Mouse (Mus musculus) erythroblast, embryonic 14.5 days (primary cell): Measurements from ENCODE around the gene Pheta1. TPM values are rescaled to one million over a fixed set of nuclear protein-coding genes. Genes with fewer than 3 reads are reported as not detected.

Experiments
- H3K27me3 ChIP-seq: 2 replicates; pipeline ENCODE4 v1.6.1; 2012; ENCODE audit warnings: inconsistent platforms; ENCODE audit not compliant: control insufficient read depth
- H3K36me3 ChIP-seq: 2 replicates; pipeline ENCODE4 v1.6.1; 2012; ENCODE audit warnings: mild to moderate bottlenecking, inconsistent platforms; ENCODE audit not compliant: control insufficient read depth
- H3K4me1 ChIP-seq: 2 replicates; pipeline ENCODE4 v1.6.1; 2012; ENCODE audit warnings: inconsistent platforms; ENCODE audit not compliant: control insufficient read depth
- H3K4me3 ChIP-seq: replicated peaks from 2 replicates; pipeline ENCODE3; 2012; ENCODE audit warnings: moderate library complexity, mild to moderate bottlenecking, inconsistent platforms
- H3K9me3 ChIP-seq: 2 replicates; pipeline ENCODE4 v1.6.1; 2012; ENCODE audit warnings: low read length, inconsistent platforms, mixed read lengths; ENCODE audit not compliant: control insufficient read depth
- GATA1 ChIP-seq: IDR thresholded peaks from 2 replicates; pipeline ENCODE4 v1.6.1; 2012; ENCODE audit warnings: low read length, inconsistent platforms, mixed read lengths
- TAL1 ChIP-seq: IDR thresholded peaks from 3 replicates; pipeline ENCODE4 v1.6.1; 2012; ENCODE audit warnings: low read length, inconsistent platforms, mixed read lengths
- polyA plus RNA-seq: library from polyadenylated mRNA; stranded (reverse); fragments of >175 nt; gene quantifications from 2 replicates; pipeline ENCODE4 v1.2.3, GENCODE M21; 2012

Pheta1 gene
- polyA plus RNA-seq, 1 experiment: 0.17 TPM

DNA sequence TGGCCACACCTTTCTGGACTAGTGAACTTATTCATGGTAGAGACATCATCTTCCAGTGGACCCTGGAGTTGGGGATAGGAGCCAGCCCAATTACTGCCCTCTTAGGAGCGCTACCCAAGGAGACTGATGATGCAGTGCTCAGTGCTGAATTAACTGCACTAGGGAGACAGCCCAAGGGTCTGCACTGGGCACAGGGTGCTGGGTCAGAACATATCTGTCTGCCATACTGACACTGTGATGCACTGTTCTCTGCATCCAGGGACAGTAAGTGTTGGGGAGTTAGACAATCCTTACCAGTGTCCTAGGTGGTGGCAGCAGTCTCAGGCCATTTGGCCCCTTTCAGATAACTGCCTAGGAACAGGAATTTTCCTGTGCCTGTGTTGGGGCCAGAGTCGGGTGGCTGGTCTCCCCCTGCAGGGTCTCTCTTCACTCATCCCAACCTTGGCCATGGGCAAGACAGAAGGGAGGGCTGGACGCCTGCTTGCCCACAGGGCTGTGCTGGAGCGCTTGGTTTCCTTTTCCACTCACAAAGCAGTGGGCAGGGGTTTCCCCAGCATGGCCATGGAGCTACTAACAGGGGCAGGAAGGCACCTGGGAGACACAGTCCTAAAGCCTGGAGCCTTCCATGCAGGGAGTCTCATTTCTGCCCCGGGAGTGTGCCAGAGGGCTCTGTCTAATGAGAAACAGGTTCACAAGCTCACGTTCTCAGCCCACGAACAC lies 25.8 kb upstream of the Pheta1 start:
- Histone ChIP-seq H3K4me1 (peaks cover 3% of the 10 kb centered on the region; the same call in 1 of the 2 replicates), H3K36me3 (peaks cover 97% of the 10 kb centered on the region), H3K4me3 (no peak overlapping the region), H3K27me3 (no peaks in the 10 kb centered on the region), H3K9me3 (no peaks in the 10 kb centered on the region)
- TF ChIP-seq TAL1: no peak
- no peak for TF ChIP-seq GATA1

DNA sequence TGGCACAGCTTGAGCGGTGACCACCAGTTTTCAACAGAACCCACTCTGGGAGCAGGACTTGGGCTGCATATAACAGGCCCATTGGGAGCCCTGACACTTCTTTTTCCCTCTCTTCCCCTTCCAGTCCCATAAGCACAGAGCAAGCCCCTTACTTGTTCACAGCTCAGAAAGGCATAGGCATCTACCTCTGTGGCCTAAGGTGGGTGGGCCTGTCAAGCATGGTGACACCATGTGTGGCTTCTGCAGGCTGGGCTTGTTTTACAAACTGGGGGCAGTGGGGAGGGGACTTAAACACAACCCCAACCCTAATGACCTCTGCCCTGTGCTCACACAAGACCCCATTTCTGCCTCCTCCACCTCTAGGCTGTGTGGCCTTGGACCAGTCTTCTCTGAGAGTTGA lies 25.1 kb upstream of the Pheta1 start:
- TF ChIP-seq TAL1 (no peak), GATA1 (no peak)
- Histone ChIP-seq H3K4me1 (peaks cover 3% of the 10 kb centered on the region; the same call in 1 of the 2 replicates), H3K4me3 (no peak overlapping the region), H3K27me3 (no peaks in the 10 kb centered on the region), H3K36me3 (peaks cover 97% of the 10 kb centered on the region), H3K9me3 (peaks cover 4% of the 10 kb centered on the region)

DNA sequence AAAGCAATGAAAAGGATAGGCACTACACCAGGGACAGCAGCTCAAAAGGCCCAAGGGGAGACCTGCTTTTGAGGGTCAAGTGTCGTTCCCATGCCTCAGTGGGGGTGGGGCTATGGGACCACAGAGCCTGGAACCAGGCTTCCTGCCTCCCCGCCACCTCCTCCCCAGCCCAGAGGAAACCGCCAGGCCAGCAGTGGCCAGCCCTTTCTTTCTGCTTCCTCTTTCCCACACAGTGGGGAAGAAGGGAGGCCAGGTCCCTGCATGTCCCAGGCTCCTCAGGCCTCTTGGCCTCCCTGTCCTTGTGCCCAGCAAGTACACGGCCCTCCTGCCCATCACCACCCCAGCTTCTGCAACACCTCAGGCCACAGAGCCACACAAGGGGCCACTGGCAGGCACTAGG lies 24.7 kb upstream of the Pheta1 start:
- H3K4me1 ChIP-seq: peaks cover 3% of the 10 kb centered on the region; the same call in 1 of the 2 replicates

DNA sequence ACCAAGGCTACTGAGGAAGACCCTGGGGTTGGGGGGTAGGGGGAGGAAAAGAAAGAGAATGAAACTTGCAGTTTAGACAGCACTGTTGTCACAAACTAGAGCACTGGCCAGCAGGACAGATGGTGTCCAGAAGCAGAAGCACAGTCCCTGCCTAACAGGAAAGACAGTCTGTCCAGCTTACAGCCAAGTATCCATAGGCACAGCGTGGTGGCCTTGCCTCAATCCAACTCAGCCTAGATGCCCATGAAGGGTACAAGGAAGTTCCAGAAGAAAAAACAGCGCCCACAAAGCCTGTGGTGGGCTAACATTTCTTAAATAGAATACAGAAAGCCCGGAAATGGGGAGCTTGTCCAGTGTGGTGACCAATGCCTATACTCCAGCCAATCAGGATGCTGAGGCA lies 23.2 kb upstream of the Pheta1 start:
- Histone ChIP-seq H3K4me3 (no peak overlapping the region), H3K9me3 (peaks cover 7% of the 10 kb centered on the region), H3K27me3 (no peaks in the 10 kb centered on the region), H3K36me3 (peaks cover 88% of the 10 kb centered on the region), H3K4me1 (peaks cover 3% of the 10 kb centered on the region; the same call in 1 of the 2 replicates)
- TF ChIP-seq GATA1 (no peak), TAL1 (no peak)

More for the DNA sequence above, 24.7 kb upstream of the Pheta1 start:
- Histone ChIP-seq H3K27me3 (no peaks in the 10 kb centered on the region), H3K9me3 (peaks cover 7% of the 10 kb centered on the region), H3K4me3 (no peak overlapping the region), H3K36me3 (peaks cover 97% of the 10 kb centered on the region)
- no peak for TF ChIP-seq GATA1
- no peak for TF ChIP-seq TAL1

DNA sequence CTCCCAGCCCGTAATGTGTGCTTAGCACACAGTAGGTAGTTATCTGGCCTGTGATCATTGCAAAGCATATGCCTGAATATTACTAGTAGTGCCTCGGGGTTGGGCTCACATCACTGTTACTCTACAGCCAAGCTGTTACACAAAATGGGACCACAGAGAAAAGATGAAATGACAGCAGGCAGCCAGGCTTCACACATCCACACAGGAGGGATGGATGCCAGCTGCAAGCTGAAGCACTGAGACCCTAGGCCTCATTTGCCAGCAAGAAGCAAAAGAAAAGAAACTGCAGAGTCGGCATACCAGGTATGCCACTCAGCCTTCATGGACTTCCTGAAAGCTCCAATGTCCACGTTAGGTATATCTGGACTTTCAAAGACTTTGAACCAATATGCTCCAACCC lies 20.9 kb upstream of the Pheta1 start:
- H3K4me1 ChIP-seq: peaks cover 16% of the 10 kb centered on the region
- no peak for TF ChIP-seq TAL1
- TF ChIP-seq GATA1: no peak
- no peaks in the 10 kb centered on the region for H3K27me3 ChIP-seq
- peaks cover 88% of the 10 kb centered on the region for H3K36me3 ChIP-seq
- H3K9me3 ChIP-seq: peaks cover 7% of the 10 kb centered on the region
- H3K4me3 ChIP-seq: no peak overlapping the region

DNA sequence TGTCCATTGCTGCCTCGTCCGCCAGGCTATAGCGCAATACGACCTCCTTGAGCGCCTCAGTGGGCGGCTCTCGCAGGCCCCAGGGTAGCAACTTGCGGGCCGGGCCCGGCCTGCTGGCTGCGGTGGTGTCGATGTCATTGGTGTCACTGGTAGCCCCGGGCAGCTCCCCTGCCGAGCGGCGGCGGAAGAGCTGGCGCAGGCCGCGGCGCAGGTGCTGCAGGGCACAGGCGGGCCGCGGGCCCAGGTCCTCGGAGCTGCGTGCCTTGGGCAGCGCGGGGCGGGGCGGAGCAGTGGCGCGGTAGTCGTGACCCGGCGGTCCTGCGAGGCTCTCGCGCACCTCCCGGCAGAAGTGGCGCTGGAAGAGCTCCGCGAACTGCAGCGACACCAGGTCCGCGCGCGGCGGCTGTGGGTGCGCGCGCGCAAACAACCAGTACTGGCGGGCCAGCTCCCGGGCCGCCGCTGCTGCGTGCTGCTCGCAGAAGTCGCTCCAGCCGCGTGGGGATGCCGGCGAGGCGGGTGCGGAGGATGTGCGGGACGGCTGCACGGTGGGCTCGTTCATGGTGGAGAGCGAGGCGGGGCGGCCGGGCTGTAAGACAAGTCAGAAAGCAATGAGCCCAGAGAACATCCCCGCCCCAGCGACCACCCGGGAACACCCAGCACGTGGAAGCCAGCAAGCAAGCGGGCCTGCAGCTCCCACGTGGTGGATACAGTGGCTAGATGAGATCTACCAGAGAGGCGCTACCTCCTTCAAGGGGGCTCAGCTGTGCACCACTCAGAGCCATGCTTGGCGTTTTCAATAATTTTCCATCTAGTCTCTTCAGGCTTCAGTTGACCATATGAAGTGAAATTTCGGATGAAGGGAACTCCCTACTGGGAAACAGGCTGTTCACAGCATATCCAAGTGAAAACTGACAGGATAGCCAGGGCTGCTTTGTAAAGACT lies 20.0 kb upstream of the Pheta1 start:
- peaks cover 7% of the 10 kb centered on the region for H3K9me3 ChIP-seq
- no peak overlapping the region for H3K4me3 ChIP-seq
- peaks cover 24% of the 10 kb centered on the region for H3K4me1 ChIP-seq
- H3K36me3 ChIP-seq: peaks cover 79% of the 10 kb centered on the region
- H3K27me3 ChIP-seq: no peaks in the 10 kb centered on the region
- TF ChIP-seq GATA1 (no peak), TAL1 (no peak)

DNA sequence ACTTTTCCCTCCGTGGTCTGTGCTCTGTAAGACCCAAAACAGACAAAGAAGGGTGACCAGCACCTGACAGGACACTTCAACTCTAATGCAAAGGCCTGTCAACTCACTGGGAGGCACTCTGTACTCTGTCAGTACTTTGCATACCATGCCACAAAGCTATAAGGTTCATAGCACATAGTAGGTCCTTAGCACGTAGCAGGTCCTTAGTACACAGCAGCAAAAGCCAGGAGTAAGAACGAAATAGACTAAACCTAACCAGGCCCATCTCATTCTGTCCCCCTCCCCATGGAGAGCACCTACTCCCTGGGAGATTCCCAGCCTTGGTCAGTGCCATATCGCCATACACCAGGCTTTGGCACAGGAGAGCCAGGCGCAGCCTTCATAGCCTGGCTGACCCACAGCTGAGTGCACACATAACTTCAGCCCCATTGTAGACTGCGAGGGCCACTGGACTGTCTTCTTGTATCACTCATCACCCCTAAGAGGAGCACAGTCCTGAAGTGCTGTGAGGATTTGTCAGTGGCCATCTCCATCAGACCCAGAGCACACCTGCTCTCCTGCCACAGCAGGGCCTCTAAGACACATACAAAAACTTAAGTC lies 17.7 kb upstream of the Pheta1 start:
- peaks cover 45% of the 10 kb centered on the region for H3K4me1 ChIP-seq
- H3K4me3 ChIP-seq: no peak overlapping the region
- no peaks in the 10 kb centered on the region for H3K27me3 ChIP-seq
- TF ChIP-seq TAL1: no peak
- no peak for TF ChIP-seq GATA1
- H3K9me3 ChIP-seq: peaks cover 7% of the 10 kb centered on the region
- peaks cover 59% of the 10 kb centered on the region for H3K36me3 ChIP-seq

DNA sequence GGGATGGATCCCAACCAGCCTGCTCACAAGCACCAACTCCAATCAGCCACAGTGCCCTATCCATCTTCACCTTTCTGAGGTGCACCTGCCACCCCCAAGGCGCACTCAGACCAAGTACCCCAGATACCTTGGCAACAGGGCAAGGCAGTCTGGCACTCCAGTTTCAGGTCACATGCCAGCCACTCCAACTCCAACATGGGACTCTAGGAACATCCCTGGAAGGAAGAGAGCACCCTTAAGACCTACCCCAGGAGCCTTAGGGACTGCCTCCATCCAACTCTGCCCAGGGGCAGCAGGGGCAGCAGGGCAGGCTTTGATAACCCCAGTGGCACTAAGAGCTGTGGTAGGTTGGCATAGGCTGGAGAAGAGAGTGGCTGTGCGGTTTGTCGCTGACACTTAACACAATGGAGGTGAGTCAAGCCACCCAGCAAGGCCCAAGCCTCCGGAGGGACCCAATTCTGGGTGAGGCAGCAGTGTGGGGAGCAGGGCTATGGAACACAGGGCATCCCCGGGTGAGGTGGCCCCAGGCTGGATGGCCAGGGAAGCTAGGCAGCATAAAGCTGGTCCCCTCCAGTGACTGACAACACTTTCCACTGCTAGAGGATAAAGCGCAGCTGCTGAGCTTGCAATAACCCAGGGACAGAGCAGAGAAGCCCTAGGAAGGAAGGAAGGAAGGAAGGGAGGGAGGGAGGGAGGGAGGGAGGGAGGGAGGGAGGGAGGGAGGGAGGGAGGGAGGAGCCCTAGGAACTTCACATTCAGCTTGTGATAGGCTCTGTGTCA lies 16.2 kb upstream of the Pheta1 start:
- no peak for TF ChIP-seq GATA1
- TF ChIP-seq TAL1: no peak
- H3K27me3 ChIP-seq: peaks cover 6% of the 10 kb centered on the region
- H3K9me3 ChIP-seq: peaks cover 7% of the 10 kb centered on the region
- peaks cover 44% of the 10 kb centered on the region for H3K36me3 ChIP-seq
- peaks cover 59% of the 10 kb centered on the region for H3K4me1 ChIP-seq
- no peak overlapping the region for H3K4me3 ChIP-seq
